Mouse (Mus musculus) liver, embryonic 16.5 days (tissue): ENCODE data around the gene Msn. TPM values are rescaled to one million over a fixed set of nuclear protein-coding genes. Genes with fewer than 3 reads are reported as not detected.

ENCODE experiments used
- ATAC-seq: fragments of 200-750 bp; cut with Nextera tagmentation; 2 replicates; pipeline ENCODE4 v1.8.0; 2017; ENCODE audit warnings: low read depth, mild to moderate bottlenecking, moderate number of reproducible peaks, moderate library complexity
- H3K27ac ChIP-seq: fragments of 300-500 bp; sonication (generic); 2 replicates; pipeline ENCODE4 v1.5.1; 2014; ENCODE audit warnings: mild to moderate bottlenecking, low read length
- H3K27me3 ChIP-seq: fragments of 300-500 bp; sonication (generic); 2 replicates; pipeline ENCODE4 v1.6.1; 2014; ENCODE audit warnings: low read depth, low read length, mixed read lengths; ENCODE audit not compliant: control insufficient read depth, insufficient read depth
- H3K36me3 ChIP-seq: fragments of 300-500 bp; sonication (generic); 2 replicates; pipeline ENCODE4 v1.6.1; 2014; ENCODE audit warnings: mild to moderate bottlenecking; ENCODE audit not compliant: control insufficient read depth, insufficient read depth
- H3K4me1 ChIP-seq: fragments of 300-500 bp; sonication (generic); 2 replicates; pipeline ENCODE4 v1.6.1; 2014; ENCODE audit warnings: low read depth, low read length, mixed read lengths; ENCODE audit not compliant: control insufficient read depth
- H3K4me2 ChIP-seq: fragments of 300-500 bp; sonication (generic); 2 replicates; pipeline ENCODE4 v1.6.1; 2014; ENCODE audit warnings: low read depth, low read length, mixed read lengths
- H3K4me3 ChIP-seq: fragments of 300-500 bp; sonication (generic); 2 replicates; pipeline ENCODE4 v1.5.1; 2014; ENCODE audit warnings: low read depth, mild to moderate bottlenecking, low read length
- H3K9ac ChIP-seq: fragments of 300-500 bp; sonication (generic); 2 replicates; pipeline ENCODE4 v1.6.1; 2014; ENCODE audit warnings: low read depth, low read length
- H3K9me3 ChIP-seq: fragments of 300-500 bp; sonication (generic); replicated peaks from 2 replicates; pipeline ENCODE4 v1.6.1; 2016; ENCODE audit warnings: low read length; ENCODE audit not compliant: control insufficient read depth
- WGBS: fragments of 180-500 bp; shearing (Covaris S2); extraction: QIAGEN DNeasy Blood & Tissue Kit; methylation state at CpG from one replicate; pipeline ENCODE4 v1.1.7; 2014; ENCODE audit not compliant: insufficient replicate concordance; 5-methylcytosine and 5-hydroxymethylcytosine counted together
- polyA plus RNA-seq: library from polyadenylated mRNA; unstranded; fragments of >200 nt; fragmentation: Nextera tagmentation; extraction: Ambion mirVana; gene quantifications from 2 replicates; pipeline ENCODE4 v1.2.1, GENCODE M21; 2015

Msn gene
- polyA plus RNA-seq, 1 experiment from 2014 or later, result 54.8 TPM

DNA sequence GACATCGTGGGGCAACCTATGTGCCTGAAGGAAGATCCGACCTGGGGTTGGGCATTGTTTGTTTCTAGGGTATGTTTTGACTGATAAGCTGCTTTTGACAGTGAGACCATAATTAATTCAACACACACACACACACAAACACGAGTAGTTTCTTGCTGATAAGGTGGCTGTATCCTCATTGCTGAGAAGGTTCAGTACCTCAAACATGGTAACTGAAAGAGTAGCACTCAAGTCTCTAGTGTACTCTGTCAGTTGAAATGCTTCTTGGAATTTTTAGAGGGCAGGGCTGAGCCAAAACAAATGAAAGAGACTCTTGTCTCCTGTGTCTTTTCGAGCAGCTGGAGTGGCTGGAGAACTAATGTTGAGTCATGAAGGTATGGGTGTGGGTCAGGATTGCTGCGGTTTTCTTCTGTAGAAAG, 38.4 kb downstream of the Msn start:
- no peak overlapping the region for H3K9ac ChIP-seq
- H3K27me3 ChIP-seq, result no peaks in the 10 kb centered on the region
- peak; percentile 50 for ATAC-seq
- peak overlapping the region; percentile 28 for H3K4me2 ChIP-seq
- no peaks in the 10 kb centered on the region for H3K9me3 ChIP-seq
- no peaks in the 10 kb centered on the region for H3K36me3 ChIP-seq
- H3K27ac ChIP-seq, result peak overlapping the region; percentile 45; the same call in 1 of the 2 replicates
- H3K4me1 ChIP-seq, result peaks cover 16% of the 10 kb centered on the region
- WGBS, result 24% methylated on average over 5 of the region's 5 CpGs
- H3K4me3 ChIP-seq, result no peak overlapping the region

DNA sequence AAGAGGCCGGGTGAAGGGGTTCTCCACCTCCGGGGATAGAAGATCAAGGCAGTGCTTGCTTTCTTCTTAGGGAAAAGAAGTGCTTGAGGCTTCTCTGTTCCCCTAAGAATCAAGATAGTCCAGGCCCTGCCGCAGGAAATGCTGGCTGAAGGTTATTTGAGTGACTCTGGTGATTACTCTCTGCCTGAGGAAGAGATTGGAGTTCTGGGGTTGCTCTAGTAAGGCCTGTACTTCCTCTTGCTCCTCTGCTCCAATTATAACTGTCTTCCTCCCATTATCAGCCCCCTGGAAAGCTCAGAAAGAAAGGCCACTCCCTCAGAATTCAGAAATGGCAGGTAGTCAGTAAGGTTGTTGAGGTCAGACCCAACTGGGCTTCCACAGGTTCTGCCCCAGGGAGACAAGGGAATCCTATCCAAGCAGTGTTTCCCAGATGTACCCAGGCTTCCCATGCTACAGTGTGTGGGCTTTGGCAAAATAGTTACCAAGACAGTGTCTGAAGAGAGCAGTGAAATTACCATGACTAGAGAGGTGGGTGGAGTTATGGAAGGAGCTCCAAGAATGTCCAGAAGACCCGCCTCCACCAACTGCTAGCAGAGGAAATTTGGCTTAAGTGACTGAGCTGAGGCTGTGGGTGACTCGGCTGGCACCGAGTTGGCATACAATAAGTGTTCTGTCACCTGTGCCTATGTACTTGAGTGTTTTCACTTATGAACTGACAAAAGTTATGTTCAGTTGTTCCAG, 39.2 kb downstream of the Msn start:
- Histone ChIP-seq H3K27ac (no peak overlapping the region), H3K4me3 (no peak overlapping the region), H3K4me1 (peaks cover 16% of the 10 kb centered on the region), H3K36me3 (no peaks in the 10 kb centered on the region), H3K27me3 (no peaks in the 10 kb centered on the region), H3K9ac (no peak overlapping the region), H3K4me2 (no peak overlapping the region), H3K9me3 (no peaks in the 10 kb centered on the region)
- ATAC-seq, result no peak
- 40% methylated on average over 6 of the region's 6 CpGs for WGBS

DNA sequence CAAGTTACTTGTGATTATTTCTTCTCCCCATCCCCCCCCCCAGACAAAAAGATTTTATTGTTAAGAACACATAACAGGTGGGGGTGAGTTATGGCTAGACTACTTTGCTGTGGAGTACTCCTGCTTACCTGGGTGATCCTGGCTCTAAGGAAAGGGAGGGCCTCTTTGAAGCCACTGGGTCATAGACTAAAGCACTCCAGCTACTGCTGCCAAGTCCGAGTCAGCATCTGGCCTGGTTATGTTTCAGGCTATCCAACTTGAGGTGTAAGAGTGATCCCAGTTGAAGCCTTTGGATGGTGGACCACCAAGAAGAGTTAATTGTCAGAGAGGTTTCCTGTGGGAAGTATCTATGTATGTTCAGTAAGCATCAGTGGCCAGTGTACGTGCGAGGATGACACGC, 39.7 kb downstream of the Msn start:
- Histone ChIP-seq H3K27ac (no peak overlapping the region), H3K9me3 (no peaks in the 10 kb centered on the region), H3K9ac (no peak overlapping the region), H3K36me3 (no peaks in the 10 kb centered on the region), H3K4me1 (peaks cover 16% of the 10 kb centered on the region), H3K4me3 (no peak overlapping the region), H3K4me2 (no peak overlapping the region), H3K27me3 (no peaks in the 10 kb centered on the region)
- WGBS, result 68% methylated on average over 4 of the region's 4 CpGs
- ATAC-seq, result no peak

DNA sequence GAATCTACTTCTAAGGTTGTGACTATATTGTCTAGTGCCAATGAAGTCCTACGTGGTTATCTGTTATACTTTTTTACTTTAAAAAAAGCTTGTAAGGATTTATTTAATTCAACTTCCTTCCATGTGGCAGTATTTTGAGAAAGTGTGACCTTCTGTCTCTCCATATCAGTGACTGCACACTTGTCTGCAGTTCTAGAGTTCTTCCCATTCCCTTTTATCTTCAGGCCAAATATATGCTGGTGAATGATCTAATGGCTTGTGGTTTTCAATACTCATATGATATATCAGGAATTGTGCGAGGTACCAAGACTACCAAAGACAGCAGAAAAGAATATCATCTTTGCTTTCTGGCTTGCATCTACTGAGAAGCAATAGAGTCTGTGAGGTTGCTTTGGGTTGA, 43.4 kb downstream of the Msn start:
- Histone ChIP-seq H3K36me3 (no peaks in the 10 kb centered on the region), H3K27me3 (no peaks in the 10 kb centered on the region), H3K4me3 (no peak overlapping the region), H3K9me3 (no peaks in the 10 kb centered on the region), H3K9ac (no peak overlapping the region), H3K27ac (no peak overlapping the region), H3K4me2 (no peak overlapping the region), H3K4me1 (peaks cover 9% of the 10 kb centered on the region)
- WGBS, result 25% methylated on average over 2 of the region's 2 CpGs
- no peak for ATAC-seq

DNA sequence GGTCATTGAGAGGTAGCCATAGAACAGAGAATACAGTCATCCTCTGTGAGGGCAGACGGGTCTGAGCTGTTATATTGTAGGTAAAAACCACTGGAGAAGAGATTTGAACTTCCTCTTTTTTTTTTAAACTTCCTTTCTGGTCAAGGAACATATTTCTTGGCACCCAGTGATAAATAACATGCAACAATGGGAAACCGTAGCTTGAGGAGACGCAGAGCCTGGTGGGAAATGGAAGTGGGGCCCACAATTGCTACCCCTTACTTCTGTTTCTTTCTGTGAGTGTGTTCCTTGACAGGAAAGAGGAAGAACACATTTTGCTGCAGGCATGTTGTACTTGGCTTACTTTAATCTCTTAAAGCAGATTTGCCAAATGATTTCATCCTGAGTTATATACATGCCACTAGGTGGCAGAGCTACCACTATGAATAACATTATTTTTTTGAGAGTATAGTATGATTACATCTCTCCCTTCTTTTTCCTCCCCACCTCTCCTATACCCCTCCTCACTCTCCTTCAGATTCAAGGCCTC, 49.2 kb downstream of the Msn start:
- Histone ChIP-seq H3K36me3 (no peaks in the 10 kb centered on the region), H3K4me1 (no peaks in the 10 kb centered on the region), H3K4me3 (no peak overlapping the region), H3K27ac (no peak overlapping the region), H3K9ac (no peak overlapping the region), H3K4me2 (no peak overlapping the region), H3K27me3 (no peaks in the 10 kb centered on the region), H3K9me3 (no peaks in the 10 kb centered on the region)
- ATAC-seq, result no peak
- WGBS, result 40% methylated on average over 3 of the region's 3 CpGs

DNA sequence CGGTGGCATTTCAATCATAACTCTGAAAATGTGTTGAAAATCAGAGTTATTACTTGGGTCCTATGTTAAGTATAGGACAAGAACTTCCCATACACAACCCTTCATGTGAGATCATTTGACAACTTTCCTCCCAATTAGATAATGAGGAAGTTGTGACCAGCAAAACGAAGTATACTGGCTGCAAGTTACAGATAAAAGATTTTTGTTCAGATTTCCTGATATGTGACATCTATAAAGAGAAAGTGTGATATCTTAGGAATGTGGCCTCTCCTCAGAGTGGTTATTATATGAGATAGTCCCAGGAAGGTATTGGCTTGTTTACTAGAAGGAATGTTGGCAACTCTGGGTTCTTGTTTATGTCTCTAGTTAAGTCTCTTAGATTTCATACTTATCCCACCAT, 52.4 kb downstream of the Msn start:
- ATAC-seq, result no peak
- H3K4me2 ChIP-seq, result no peak overlapping the region

DNA sequence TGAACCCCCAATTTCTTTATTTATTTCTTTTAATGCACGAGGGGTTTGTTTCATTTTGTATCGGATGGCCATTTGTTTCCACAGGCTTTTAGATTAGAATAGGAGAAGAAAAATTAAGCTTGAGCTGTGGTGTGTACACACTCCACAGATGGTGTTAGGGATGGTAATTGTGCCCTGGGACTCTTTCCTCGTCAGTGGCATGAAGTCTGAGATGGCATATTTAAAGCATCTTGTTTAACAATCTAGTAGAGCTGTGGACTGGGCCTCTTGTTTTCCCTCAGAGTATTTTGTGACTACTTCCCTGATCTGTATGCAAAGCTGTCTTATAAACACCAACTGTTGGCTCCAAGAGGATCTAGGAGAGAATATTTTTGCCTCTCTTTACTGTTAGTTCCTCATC, 57.5 kb downstream of the Msn start:
- no peak for ATAC-seq
- Histone ChIP-seq H3K9ac (no peak overlapping the region), H3K27me3 (no peaks in the 10 kb centered on the region), H3K4me1 (no peaks in the 10 kb centered on the region), H3K4me2 (no peak overlapping the region), H3K36me3 (no peaks in the 10 kb centered on the region), H3K9me3 (no peaks in the 10 kb centered on the region), H3K4me3 (no peak overlapping the region), H3K27ac (no peak overlapping the region)
- 74% methylated on average over 3 of the region's 3 CpGs for WGBS

More for the DNA sequence above, 52.4 kb downstream of the Msn start:
- Histone ChIP-seq H3K9me3 (no peaks in the 10 kb centered on the region), H3K27ac (no peak overlapping the region), H3K4me3 (no peak overlapping the region), H3K9ac (no peak overlapping the region), H3K4me1 (no peaks in the 10 kb centered on the region), H3K36me3 (no peaks in the 10 kb centered on the region), H3K27me3 (no peaks in the 10 kb centered on the region)
- 33% methylated on average over 2 of the region's 2 CpGs for WGBS

DNA sequence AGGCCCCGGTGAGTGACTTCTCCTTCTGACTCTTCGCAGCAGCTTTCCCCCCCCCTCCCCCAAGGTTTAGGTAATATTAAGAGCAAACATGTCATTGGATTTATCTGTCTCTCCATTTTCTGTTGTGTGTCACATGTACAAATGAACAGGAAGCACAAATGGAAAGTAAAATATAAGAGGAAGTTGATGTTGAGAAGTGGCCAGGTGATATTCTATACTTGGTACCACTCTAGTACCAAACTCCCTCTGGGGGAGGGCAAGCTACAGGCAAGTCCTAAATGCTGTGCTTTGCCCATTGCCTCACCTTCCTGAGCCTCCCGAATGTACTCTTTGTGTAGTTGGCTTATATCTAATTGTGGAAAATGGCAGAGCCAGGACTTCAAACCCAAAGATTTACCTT, 62.1 kb downstream of the Msn start:
- no peak overlapping the region for H3K4me3 ChIP-seq
- H3K4me2 ChIP-seq, result no peak overlapping the region
- no peaks in the 10 kb centered on the region; the same call in 1 of the 2 replicates for H3K36me3 ChIP-seq
- H3K4me1 ChIP-seq, result no peaks in the 10 kb centered on the region
- no peaks in the 10 kb centered on the region for H3K27me3 ChIP-seq
- WGBS, result 73% methylated on average over 3 of the region's 3 CpGs
- no peak overlapping the region for H3K27ac ChIP-seq
- H3K9ac ChIP-seq, result no peak overlapping the region
- no peak for ATAC-seq
- no peaks in the 10 kb centered on the region for H3K9me3 ChIP-seq

DNA sequence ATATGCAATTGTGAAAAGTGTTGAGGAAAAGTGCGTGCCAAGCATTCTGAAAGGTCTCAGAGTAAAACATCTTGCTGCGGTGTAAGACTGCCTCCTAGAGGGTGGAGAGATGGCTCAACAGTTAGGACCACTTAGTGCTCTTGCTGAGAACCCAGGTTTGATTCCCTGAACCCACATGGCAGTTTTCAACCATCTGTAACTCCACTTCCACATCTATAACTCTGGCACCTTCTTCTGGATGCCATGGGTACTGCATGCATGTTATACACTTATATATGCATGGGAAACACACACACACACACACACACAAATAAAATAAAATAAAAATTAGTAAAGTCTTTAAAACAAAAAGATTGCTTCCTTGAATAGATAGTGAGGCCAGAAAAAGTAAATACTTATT, 66.7 kb downstream of the Msn start:
- H3K36me3 ChIP-seq, result peaks cover 2% of the 10 kb centered on the region; the same call in 1 of the 2 replicates
- H3K4me3 ChIP-seq, result no peak overlapping the region
- H3K4me1 ChIP-seq, result no peaks in the 10 kb centered on the region
- no peak overlapping the region for H3K27ac ChIP-seq
- no peak overlapping the region for H3K9ac ChIP-seq
- H3K27me3 ChIP-seq, result no peaks in the 10 kb centered on the region
- ATAC-seq, result no peak
- no peak overlapping the region for H3K4me2 ChIP-seq
- 72% methylated on average over 2 of the region's 2 CpGs for WGBS
- H3K9me3 ChIP-seq, result no peaks in the 10 kb centered on the region
